Mouse (Mus musculus) heart, postnatal 14 days (tissue): Measurements from ENCODE around the gene Mtmr3. TPM values are rescaled to one million over a fixed set of nuclear protein-coding genes. Genes with fewer than 3 reads are reported as not detected.

Source experiments
- DNase-seq, 2 experiments: peaks; one replicate each; pipeline ENCODE4 v3.0.0; 2021 to 2022
- intact Hi-C: fragments of 180-260 bp; cut with DNase I; formaldehyde crosslinking; loops from one replicate; pipeline ENCODE4 v1.15.1; 2025
- total RNA-seq, 2 experiments: library from RNA; stranded (reverse); gene quantifications; 2 replicates each; pipeline ENCODE4 v1.2.3; 2021

The Mtmr3 gene
- total RNA-seq, 2 experiments from 2014 or later = 48.7 to 50.7 TPM

GRCm38 (mm10) chr11:4436631-4437030 is 158.0 kb downstream of the Mtmr3 start:
- intact Hi-C loops = loop anchor here (1.0 to 5.0 kb wide), 4 partner anchors 266 to 430 kb away; partner anchors contain the start of genes Uqcr10 and Zmat5
- no peak for DNase-seq

- DNase-seq = no peak
- intact Hi-C loops = no loop called here
These were observed 160.2 kb downstream of the Mtmr3 start for GRCm38 (mm10) chr11:4434461-4434860.

Other genes with a start within 250 kb of the Mtmr3 start
- not detected for gene Hormad2, start 153.8 kb downstream of the Mtmr3 start, total RNA-seq
- not detected for gene Gm11032, start 25.2 kb upstream of the Mtmr3 start, total RNA-seq
- 10 to 100 TPM; 14.1 to 14.9 TPM for gene Ascc2, start 42.9 kb upstream of the Mtmr3 start, total RNA-seq
- gene Uqcr10, start 109.5 kb upstream of the Mtmr3 start, total RNA-seq = 1,000 to 10,000 TPM; 1,424 to 1,479 TPM
- 10 to 100 TPM; 21.0 to 22.6 TPM for gene Zmat5, start 109.8 kb upstream of the Mtmr3 start, total RNA-seq
- not detected for gene Cabp7, start 151.9 kb upstream of the Mtmr3 start, total RNA-seq